Mouse (Mus musculus): ENCODE measurements at regions not wholly inside any gene's neighbourhood (a gene's known extent, or its start where the extent isn't known, plus 50 kb on each side); places are given as distances from the start of the nearest gene placed in this dataset.
A peak's percentile ranks its signal among the peaks of the same experiment; 100 is the strongest.

DNA sequence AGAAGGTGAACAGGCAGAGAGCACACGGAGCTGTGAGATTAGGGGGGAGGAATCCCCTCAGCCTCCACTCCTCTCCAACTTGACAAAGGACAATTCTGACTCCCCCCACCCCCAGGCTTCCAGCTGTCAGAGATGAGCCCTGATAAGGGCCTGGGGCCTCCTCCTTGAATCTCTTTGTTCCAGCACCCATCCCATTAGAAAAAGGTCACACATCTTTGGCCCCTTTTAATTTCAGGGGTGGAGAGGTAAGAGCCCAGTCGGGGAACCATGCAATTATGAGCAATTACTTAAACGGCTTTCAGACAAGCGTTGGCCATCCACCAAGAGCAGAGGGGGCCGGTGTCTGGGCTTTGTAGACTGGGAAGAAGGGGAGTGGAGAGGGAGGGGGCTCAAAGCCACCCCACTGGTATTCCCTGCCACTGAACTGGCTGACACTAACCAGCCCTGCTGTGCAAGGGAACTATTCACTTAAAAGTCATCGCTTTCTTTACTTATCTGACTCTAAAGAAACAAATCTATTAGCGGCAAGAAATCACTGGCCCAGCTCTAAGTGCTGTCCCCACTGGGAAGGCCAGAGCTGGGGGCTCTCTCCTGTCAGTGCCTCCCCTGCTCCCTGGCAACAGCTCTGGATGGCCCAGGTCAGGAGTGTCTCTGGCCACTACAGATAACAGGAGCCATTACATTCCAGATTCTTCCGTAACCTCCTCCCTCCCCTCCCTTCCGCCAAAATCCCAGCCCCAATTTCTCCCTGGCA is 98.4 kb upstream of the Cdkn3 start:
- peaks cover 9% of the 10 kb centered on the region for H3K4me1 ChIP-seq (replicated peaks; ENCODE audit: insufficient read depth, low read length)
- WGBS = 13% methylated on average over 9 of the region's 9 CpGs
- no peak overlapping the region for H3K27ac ChIP-seq
- no peak for TF ChIP-seq CTCF (IDR thresholded peaks at IDR 0.05; ENCODE audit: low read depth)
- ATAC-seq (replicated peaks; ENCODE audit: low FRiP score, low read depth) (peak; percentile 21; the same call in 1 of the 2 replicates), DNase-seq (ENCODE audit: low spot score) (peak; percentile 29)
- H3K4me2 ChIP-seq (ENCODE audit: low read length) = no peak overlapping the region
- H3K4me3 ChIP-seq (replicated peaks; ENCODE audit: low read depth, low read length) = no peak overlapping the region
- no peaks in the 10 kb centered on the region for H3K9me3 ChIP-seq (replicated peaks; ENCODE audit: low read length)
- H3K27me3 ChIP-seq (ENCODE audit: insufficient read depth, low read length) = no peaks in the 10 kb centered on the region
- no peaks in the 10 kb centered on the region for H3K36me3 ChIP-seq (ENCODE audit: insufficient read depth, low read length)
- no peak overlapping the region for H3K9ac ChIP-seq (ENCODE audit: low read depth, low read length)

DNA sequence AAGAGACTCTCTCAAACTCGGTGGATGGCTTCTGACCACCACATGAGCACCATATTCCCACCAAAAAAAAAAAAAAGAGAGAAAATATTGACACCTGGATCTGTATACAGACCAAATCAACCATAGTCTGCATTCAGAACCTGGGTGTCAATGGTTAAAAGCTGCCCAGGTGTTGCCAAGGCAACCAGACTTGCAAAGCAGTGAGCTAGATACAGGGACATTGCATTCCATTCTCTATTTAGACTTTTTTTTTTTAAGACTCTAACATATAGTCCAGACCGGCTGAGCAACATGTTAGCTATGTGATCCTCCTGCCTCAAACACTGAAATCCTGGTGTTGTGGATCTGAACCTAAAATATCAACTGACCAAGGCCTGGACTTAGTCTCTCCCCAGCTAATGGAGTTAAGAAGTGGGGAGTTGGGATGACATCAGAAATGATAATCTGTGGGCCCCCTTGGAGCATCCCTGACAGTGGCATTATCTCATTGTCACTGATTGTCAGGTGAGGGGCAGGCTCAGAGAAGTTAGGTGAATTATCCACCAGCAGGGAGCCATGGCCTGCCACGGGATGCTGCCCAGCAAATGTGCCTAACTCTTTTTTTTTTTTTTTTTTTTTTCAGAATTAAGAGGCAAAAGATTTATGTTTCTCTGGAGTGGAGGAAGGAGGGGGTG is 99.1 kb upstream of the Cdkn3 start:
- ATAC-seq (replicated peaks; ENCODE audit: low FRiP score, low read depth) = no peak
- no peaks in the 10 kb centered on the region for H3K27me3 ChIP-seq (ENCODE audit: insufficient read depth, low read length)

DNA sequence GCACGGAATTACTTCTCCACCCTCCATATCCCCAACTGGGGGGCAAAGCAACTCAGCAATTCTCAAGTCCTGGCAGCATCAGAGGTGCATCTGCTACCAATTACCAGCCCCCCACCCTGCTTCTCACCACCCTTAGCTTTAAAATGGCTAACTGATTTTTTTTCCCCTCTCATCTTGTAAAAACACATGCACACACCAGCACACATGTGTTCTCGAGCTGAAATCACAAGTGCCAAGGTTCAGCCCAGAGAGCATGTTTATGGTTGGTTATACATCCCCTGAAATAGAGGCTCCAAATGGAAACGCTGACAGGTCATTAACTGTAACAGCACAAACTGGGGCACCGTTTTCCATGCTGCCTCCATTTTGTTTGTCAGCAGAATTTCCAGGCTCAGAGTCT is 101.0 kb upstream of the Cdkn3 start:
- 52% methylated on average over 4 of the region's 4 CpGs for WGBS

More for the DNA sequence above, 99.1 kb upstream of the Cdkn3 start:
- Histone ChIP-seq H3K36me3 (ENCODE audit: insufficient read depth, low read length) (no peaks in the 10 kb centered on the region), H3K27ac (no peak overlapping the region), H3K4me3 (replicated peaks; ENCODE audit: low read depth, low read length) (no peak overlapping the region), H3K9me3 (replicated peaks; ENCODE audit: low read length) (no peaks in the 10 kb centered on the region), H3K4me2 (ENCODE audit: low read length) (no peak overlapping the region), H3K4me1 (replicated peaks; ENCODE audit: insufficient read depth, low read length) (peaks cover 9% of the 10 kb centered on the region), H3K9ac (ENCODE audit: low read depth, low read length) (no peak overlapping the region)
- no peak for TF ChIP-seq CTCF (IDR thresholded peaks at IDR 0.05; ENCODE audit: low read depth)
- peak; percentile 16 for DNase-seq (ENCODE audit: low spot score)
- 36% methylated on average over 3 of the region's 3 CpGs for WGBS

DNA sequence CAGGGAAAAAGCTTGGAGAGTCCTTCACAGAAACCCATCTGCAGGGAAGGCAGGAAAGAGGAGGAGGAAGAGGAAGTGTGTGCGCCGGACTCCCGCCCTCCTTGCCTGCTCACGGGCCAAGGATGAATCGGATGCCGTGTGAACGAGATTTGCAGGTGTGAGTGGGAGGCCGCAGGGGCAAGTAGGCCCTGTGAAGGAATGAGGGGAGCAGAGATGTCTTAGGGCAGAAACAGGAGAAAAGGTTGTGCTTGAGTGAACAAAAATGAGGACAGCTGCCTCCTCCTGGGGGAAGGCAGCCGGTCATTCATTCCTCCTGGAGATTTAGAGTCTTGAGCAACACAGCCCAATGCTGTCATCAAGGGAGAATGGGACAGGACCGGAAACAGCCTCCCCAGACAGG is 104.1 kb upstream of the Cdkn3 start:
- WGBS = 25% methylated on average over 10 of the region's 10 CpGs
- TF ChIP-seq CTCF (IDR thresholded peaks at IDR 0.05; ENCODE audit: low read depth) = no peak
- no peaks in the 10 kb centered on the region for H3K36me3 ChIP-seq (ENCODE audit: insufficient read depth, low read length)

More for the DNA sequence above, 101.0 kb upstream of the Cdkn3 start:
- H3K27me3 ChIP-seq (ENCODE audit: insufficient read depth, low read length) = no peaks in the 10 kb centered on the region
- no peaks in the 10 kb centered on the region for H3K9me3 ChIP-seq (replicated peaks; ENCODE audit: low read length)
- peaks cover 9% of the 10 kb centered on the region for H3K4me1 ChIP-seq (replicated peaks; ENCODE audit: insufficient read depth, low read length)
- H3K27ac ChIP-seq = no peak overlapping the region
- H3K4me3 ChIP-seq (replicated peaks; ENCODE audit: low read depth, low read length) = no peak overlapping the region
- no peak for TF ChIP-seq CTCF (IDR thresholded peaks at IDR 0.05; ENCODE audit: low read depth)
- DNase-seq (ENCODE audit: low spot score) (no peak), ATAC-seq (replicated peaks; ENCODE audit: low FRiP score, low read depth) (no peak)
- H3K36me3 ChIP-seq (ENCODE audit: insufficient read depth, low read length) = no peaks in the 10 kb centered on the region
- no peak overlapping the region for H3K9ac ChIP-seq (ENCODE audit: low read depth, low read length)
- no peak overlapping the region for H3K4me2 ChIP-seq (ENCODE audit: low read length)

DNA sequence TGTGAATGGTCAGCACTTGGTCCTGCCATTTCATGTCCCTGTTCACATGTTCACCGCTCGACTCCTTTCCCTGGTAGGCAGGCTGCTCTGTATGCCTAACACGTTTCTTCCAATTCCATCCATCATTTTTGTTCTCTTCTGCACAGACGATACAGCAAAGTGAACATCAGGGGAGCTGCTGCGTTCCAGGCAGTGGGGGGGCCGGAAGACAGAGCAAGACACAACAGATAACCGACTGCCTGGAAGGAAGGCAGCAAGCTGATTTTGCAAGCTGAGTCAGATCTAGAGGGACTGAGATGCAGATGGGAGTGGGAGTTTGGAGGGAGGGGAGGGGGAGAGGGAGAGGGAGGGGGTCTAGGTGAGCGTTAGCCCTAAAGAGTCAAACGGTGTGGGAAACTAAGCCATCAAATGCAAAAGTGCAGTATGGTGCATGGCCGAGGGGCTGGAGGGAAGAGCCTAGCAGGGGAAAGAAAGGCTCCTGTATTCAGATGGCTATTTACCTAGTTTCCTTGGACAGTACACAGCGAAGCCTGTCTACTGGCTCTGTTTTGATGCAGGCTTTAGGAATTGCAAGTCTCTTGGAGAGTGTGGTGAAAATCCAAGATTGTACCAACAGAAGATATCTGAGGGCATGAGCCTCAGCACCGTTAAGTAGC is 112.9 kb upstream of the Cdkn3 start:
- DNase-seq (ENCODE audit: low spot score) (no peak), ATAC-seq (replicated peaks; ENCODE audit: low FRiP score, low read depth) (no peak)
- TF ChIP-seq CTCF (IDR thresholded peaks at IDR 0.05; ENCODE audit: low read depth) = no peak
- 59% methylated on average over 12 of the region's 12 CpGs for WGBS
- Histone ChIP-seq H3K27ac (no peak overlapping the region), H3K9me3 (replicated peaks; ENCODE audit: low read length) (no peaks in the 10 kb centered on the region), H3K9ac (ENCODE audit: low read depth, low read length) (no peak overlapping the region), H3K4me2 (ENCODE audit: low read length) (no peak overlapping the region), H3K4me1 (replicated peaks; ENCODE audit: insufficient read depth, low read length) (no peaks in the 10 kb centered on the region), H3K36me3 (ENCODE audit: insufficient read depth, low read length) (no peaks in the 10 kb centered on the region), H3K27me3 (ENCODE audit: insufficient read depth, low read length) (no peaks in the 10 kb centered on the region), H3K4me3 (replicated peaks; ENCODE audit: low read depth, low read length) (no peak overlapping the region)

More for the DNA sequence above, 104.1 kb upstream of the Cdkn3 start:
- DNase-seq (ENCODE audit: low spot score) = peak; percentile 24
- Histone ChIP-seq H3K9ac (ENCODE audit: low read depth, low read length) (no peak overlapping the region), H3K27me3 (ENCODE audit: insufficient read depth, low read length) (no peaks in the 10 kb centered on the region), H3K9me3 (replicated peaks; ENCODE audit: low read length) (no peaks in the 10 kb centered on the region), H3K4me3 (replicated peaks; ENCODE audit: low read depth, low read length) (no peak overlapping the region), H3K27ac (no peak overlapping the region), H3K4me1 (replicated peaks; ENCODE audit: insufficient read depth, low read length) (no peaks in the 10 kb centered on the region), H3K4me2 (ENCODE audit: low read length) (no peak overlapping the region)
- ATAC-seq (replicated peaks; ENCODE audit: low FRiP score, low read depth) = no peak

DNA sequence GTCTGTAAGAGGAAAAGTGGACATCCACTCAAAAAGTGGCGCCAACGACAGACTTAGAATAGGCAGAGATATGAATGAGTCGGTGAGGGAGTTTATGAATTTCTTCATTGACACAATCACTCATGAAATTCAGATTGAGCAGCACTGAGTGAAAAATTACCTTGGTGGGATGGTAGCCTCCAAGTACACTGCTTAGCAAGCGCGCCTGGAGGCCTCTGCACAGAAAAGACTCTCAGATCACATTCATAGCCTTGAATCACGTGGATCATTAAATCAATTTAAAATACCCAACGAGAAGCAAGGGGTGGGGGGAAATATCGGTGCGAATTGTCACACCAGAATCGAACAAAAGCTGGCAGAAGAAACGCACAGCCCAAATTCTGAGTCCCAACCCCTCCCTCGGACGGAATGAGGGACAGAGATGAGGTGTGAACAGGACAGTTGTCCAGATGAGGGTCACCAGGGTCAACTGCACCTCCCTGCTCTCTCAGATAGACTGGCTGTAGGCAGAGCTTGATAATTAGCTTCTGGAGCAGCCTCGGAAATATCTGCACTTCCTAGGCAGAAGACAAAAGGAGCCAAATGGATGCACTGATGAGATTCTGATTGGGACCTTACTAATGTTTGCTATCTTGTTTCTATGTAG is 113.5 kb upstream of the Cdkn3 start:
- Histone ChIP-seq H3K4me2 (ENCODE audit: low read length) (no peak overlapping the region), H3K27me3 (ENCODE audit: insufficient read depth, low read length) (no peaks in the 10 kb centered on the region), H3K9ac (ENCODE audit: low read depth, low read length) (no peak overlapping the region), H3K27ac (no peak overlapping the region), H3K36me3 (ENCODE audit: insufficient read depth, low read length) (no peaks in the 10 kb centered on the region), H3K9me3 (replicated peaks; ENCODE audit: low read length) (no peaks in the 10 kb centered on the region), H3K4me1 (replicated peaks; ENCODE audit: insufficient read depth, low read length) (no peaks in the 10 kb centered on the region), H3K4me3 (replicated peaks; ENCODE audit: low read depth, low read length) (no peak overlapping the region)
- no peak for TF ChIP-seq CTCF (IDR thresholded peaks at IDR 0.05; ENCODE audit: low read depth)
- ATAC-seq (replicated peaks; ENCODE audit: low FRiP score, low read depth) (no peak), DNase-seq (ENCODE audit: low spot score) (no peak)
- 62% methylated on average over 14 of the region's 14 CpGs for WGBS
